Mouse (Mus musculus): ENCODE results near the gene Csf2rb2. TPM values are rescaled to one million over a fixed set of nuclear protein-coding genes. Genes with fewer than 3 reads are reported as not detected.
"Not testable (repeated sequence)": the region's sequence is repeated elsewhere in the genome, so short reads cannot be mapped to it uniquely, and the experiment has no call there.

Csf2rb2 gene
- polyA plus RNA-seq, 1 experiment from 2014 or later: 0.33 TPM

DNA sequence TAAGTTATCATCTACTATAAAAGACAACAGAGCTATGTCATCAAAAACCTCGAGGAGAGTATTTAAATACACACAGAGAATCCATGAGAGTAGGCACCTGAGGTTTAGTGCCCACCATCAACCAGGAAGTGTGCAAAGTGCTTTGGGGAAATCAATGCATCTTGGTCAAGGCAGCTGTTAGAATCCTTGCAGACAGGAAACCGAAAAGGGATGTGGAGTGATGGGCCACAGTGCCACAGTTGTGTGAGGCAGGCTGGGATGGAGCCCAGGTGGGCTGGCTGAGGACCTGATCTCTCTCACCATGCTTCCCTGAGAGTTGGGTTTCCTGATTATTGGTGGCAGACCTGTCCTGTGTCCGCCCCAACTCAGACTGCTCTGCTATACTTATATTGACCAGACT lies 5.9 kb downstream of the Csf2rb2 start:
- Histone ChIP-seq H3K4me3 (replicated peaks; ENCODE audit: low read length) (no peak overlapping the region), H3K9ac (no peak overlapping the region), H3K4me1 (replicated peaks; ENCODE audit: control insufficient read depth, insufficient read depth, low read length) (no peaks in the 10 kb centered on the region), H3K27ac (no peak overlapping the region), H3K9me3 (ENCODE audit: control insufficient read depth, low read length) (no peaks in the 10 kb centered on the region), H3K27me3 (ENCODE audit: control insufficient read depth, insufficient read depth, low read length) (no peaks in the 10 kb centered on the region), H3K36me3 (replicated peaks; ENCODE audit: control insufficient read depth, insufficient read depth) (no peaks in the 10 kb centered on the region), H3K4me2 (replicated peaks) (no peak overlapping the region)
- DNase-seq (ENCODE audit: low spot score): no peak
- ATAC-seq (ENCODE audit: low FRiP score): no peak
- 79% methylated on average over 3 of the region's 3 CpGs for WGBS

DNA sequence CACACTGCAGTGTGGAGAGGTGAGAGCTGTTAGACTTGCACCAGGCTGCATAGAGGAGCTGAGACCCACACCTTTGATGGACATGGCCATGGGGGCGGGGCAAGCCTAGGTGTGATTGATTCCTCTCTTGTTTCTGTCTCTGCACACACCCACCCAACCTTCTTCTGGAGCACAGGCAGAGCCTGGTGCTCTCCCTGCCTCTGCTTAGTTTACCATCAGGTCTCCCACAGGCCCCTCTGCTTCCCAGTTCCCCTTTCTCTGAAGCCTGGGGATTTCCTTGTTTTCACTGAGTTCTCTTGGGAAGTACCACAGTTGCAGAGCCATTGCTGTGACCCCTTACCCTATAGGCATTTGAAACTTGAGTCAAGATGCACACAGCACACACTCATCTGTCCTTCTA lies 7.0 kb downstream of the Csf2rb2 start:
- Histone ChIP-seq H3K27me3 (ENCODE audit: control insufficient read depth, insufficient read depth, low read length) (no peaks in the 10 kb centered on the region), H3K27ac (no peak overlapping the region), H3K36me3 (replicated peaks; ENCODE audit: control insufficient read depth, insufficient read depth) (no peaks in the 10 kb centered on the region), H3K4me3 (replicated peaks; ENCODE audit: low read length) (no peak overlapping the region), H3K9ac (no peak overlapping the region), H3K4me2 (replicated peaks) (no peak overlapping the region), H3K9me3 (ENCODE audit: control insufficient read depth, low read length) (no peaks in the 10 kb centered on the region), H3K4me1 (replicated peaks; ENCODE audit: control insufficient read depth, insufficient read depth, low read length) (no peaks in the 10 kb centered on the region)
- 95% methylated on average over 1 of the region's 1 CpGs for WGBS
- ATAC-seq (ENCODE audit: low FRiP score): no peak
- DNase-seq (ENCODE audit: low spot score): no peak

DNA sequence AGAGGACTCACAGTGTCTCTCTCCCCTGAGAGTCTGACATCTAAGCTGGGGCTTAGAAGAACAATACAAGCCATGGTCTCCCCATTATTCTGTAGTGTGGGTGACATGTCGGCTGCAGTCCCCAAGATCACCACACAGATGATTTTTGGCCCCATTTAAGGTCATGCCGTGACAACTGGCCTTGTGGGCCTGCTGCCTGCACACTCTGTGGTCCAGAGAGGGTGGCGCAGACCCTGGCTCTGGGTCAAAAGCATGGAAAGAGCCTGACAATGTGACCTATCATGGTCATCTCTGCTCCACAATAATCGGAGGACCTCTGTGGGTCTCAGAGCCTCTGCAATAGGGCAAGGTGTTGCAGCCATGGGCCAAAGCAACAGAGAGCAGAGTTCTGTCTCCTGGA lies 11.8 kb downstream of the Csf2rb2 start:
- WGBS: 89% methylated on average over 4 of the region's 4 CpGs
- no peaks in the 10 kb centered on the region for H3K36me3 ChIP-seq (replicated peaks; ENCODE audit: control insufficient read depth, insufficient read depth)
- H3K27ac ChIP-seq: no peak overlapping the region
- no peak overlapping the region for H3K4me2 ChIP-seq (replicated peaks)
- H3K9me3 ChIP-seq (ENCODE audit: control insufficient read depth, low read length): no peaks in the 10 kb centered on the region
- peaks cover 4% of the 10 kb centered on the region; the same call in 1 of the 2 replicates for H3K4me1 ChIP-seq (replicated peaks; ENCODE audit: control insufficient read depth, insufficient read depth, low read length)
- H3K9ac ChIP-seq: no peak overlapping the region
- ATAC-seq (ENCODE audit: low FRiP score) (no peak), DNase-seq (ENCODE audit: low spot score) (no peak)
- no peak overlapping the region for H3K4me3 ChIP-seq (replicated peaks; ENCODE audit: low read length)
- H3K27me3 ChIP-seq (ENCODE audit: control insufficient read depth, insufficient read depth, low read length): no peaks in the 10 kb centered on the region

DNA sequence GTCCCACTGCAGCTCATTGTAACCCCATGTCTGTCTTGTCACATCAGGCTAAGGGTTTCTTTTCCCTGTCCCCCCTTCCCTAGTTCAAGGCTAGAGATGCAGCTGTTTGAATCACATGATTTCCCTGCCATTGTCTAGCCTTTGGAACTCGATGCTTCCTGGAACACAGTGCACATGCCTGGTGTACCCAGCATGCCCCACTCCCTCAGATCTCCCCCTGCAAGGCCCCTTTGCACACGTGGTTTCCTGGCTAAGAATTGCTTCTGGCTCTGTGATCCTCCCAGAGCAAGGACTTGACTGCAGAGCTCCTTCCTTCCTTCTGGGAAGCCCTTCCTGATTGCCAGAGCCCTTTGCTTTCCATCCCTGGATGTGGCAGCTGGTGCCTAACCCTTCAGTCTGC lies 12.3 kb downstream of the Csf2rb2 start:
- H3K4me3 ChIP-seq (replicated peaks; ENCODE audit: low read length); H3K27me3 ChIP-seq (ENCODE audit: control insufficient read depth, insufficient read depth, low read length); H3K4me1 ChIP-seq (replicated peaks; ENCODE audit: control insufficient read depth, insufficient read depth, low read length); H3K27ac ChIP-seq; H3K36me3 ChIP-seq (replicated peaks; ENCODE audit: control insufficient read depth, insufficient read depth); H3K9me3 ChIP-seq (ENCODE audit: control insufficient read depth, low read length); ATAC-seq (ENCODE audit: low FRiP score); H3K9ac ChIP-seq; H3K4me2 ChIP-seq (replicated peaks); DNase-seq (ENCODE audit: low spot score): not testable (repeated sequence)
- WGBS: 8% methylated on average over 2 of the region's 2 CpGs

DNA sequence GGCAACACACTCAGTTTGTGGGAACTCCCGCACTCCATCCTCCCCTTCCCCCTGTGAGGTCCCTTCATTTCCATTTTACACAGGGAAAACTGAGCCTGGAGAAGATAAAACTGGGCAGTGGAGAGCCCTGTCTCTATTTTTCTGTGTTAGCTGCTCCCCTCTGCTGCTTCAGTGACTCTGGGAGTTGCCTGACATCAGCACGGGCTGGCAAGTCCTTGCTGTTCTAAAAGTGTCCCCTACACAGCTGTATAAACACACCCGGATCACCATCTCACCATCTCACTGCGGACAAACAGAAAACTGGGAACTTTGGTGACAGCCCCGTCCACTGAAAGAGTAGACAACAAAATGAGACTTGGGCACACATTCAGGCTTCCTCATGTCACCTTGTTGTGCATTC lies 15.7 kb downstream of the Csf2rb2 start:
- DNase-seq (ENCODE audit: low spot score); H3K4me1 ChIP-seq (replicated peaks; ENCODE audit: control insufficient read depth, insufficient read depth, low read length); H3K4me2 ChIP-seq (replicated peaks); H3K27me3 ChIP-seq (ENCODE audit: control insufficient read depth, insufficient read depth, low read length); H3K4me3 ChIP-seq (replicated peaks; ENCODE audit: low read length); ATAC-seq (ENCODE audit: low FRiP score); H3K27ac ChIP-seq; H3K36me3 ChIP-seq (replicated peaks; ENCODE audit: control insufficient read depth, insufficient read depth); H3K9ac ChIP-seq; H3K9me3 ChIP-seq (ENCODE audit: control insufficient read depth, low read length): not testable (repeated sequence)
- 75% methylated on average over 5 of the region's 5 CpGs for WGBS

DNA sequence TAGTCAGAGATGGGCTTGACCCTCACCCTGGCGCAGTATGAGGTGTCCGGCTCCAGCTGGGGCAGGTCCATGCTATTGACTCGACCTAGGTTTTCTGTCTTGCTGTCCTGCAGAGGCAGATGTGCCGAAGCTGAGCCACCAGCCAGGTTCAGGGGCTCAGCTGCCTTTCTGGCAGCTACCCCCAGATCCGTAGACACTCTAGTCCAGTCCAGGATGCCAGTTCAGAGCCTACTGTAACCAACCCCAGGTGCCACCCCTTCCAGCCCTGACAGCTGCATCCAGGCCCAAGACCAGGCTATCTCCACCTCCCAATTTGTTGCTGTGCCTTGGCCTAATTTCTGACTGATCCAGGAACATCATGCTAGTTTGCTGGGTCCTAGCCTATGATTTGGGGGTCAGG lies 17.6 kb downstream of the Csf2rb2 start:
- no peaks in the 10 kb centered on the region for H3K36me3 ChIP-seq (replicated peaks; ENCODE audit: control insufficient read depth, insufficient read depth)
- no peak overlapping the region for H3K4me3 ChIP-seq (replicated peaks; ENCODE audit: low read length)
- peaks cover 3% of the 10 kb centered on the region; the same call in 1 of the 2 replicates for H3K4me1 ChIP-seq (replicated peaks; ENCODE audit: control insufficient read depth, insufficient read depth, low read length)
- H3K4me2 ChIP-seq (replicated peaks): no peak overlapping the region
- H3K9me3 ChIP-seq (ENCODE audit: control insufficient read depth, low read length): no peaks in the 10 kb centered on the region
- ATAC-seq (ENCODE audit: low FRiP score) (no peak), DNase-seq (ENCODE audit: low spot score) (no peak)
- no peak overlapping the region for H3K9ac ChIP-seq
- no peak overlapping the region for H3K27ac ChIP-seq
- no peaks in the 10 kb centered on the region for H3K27me3 ChIP-seq (ENCODE audit: control insufficient read depth, insufficient read depth, low read length)
- 89% methylated on average over 5 of the region's 5 CpGs for WGBS

DNA sequence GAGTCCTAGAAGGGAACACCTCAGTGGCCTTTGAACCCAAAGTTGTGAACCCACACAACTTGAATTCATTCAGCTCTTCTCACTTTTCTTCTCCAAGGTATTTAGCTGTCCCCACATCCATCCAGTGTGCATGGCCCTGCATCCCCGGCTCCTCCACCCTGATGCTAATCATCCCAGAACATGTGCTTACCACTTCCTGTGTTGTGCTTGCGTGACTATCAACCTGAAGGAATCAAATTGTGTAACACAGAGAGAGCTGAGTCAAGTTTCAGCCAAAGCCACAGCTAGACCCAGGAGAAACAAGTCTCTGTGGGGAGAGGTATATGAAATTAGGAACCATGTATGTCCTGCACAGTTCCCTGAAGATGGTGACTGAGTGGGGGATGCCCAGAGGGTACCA lies 27.2 kb downstream of the Csf2rb2 start:
- H3K9ac ChIP-seq: no peak overlapping the region
- no peak for DNase-seq (ENCODE audit: low spot score)
- WGBS: 87% methylated on average over 2 of the region's 2 CpGs

DNA sequence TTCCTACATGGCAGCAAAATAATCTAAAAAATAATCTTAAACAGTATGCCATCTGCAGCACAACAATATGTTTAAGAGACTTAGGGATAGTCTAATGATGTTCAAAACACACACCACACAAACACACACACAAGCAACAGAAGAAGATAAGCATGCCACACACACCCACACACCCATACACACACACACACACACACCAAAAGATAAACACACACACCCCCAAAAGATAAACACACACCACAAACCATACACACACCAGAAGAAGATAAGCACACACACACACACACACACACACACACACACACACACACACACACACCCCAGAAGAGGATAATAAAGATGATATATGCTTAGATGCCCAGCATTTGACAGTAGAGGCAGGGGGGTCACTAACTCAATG lies 34.3 kb downstream of the Csf2rb2 start:
- ATAC-seq (ENCODE audit: low FRiP score) (no peak), DNase-seq (ENCODE audit: low spot score) (no peak)
- Histone ChIP-seq H3K9me3 (ENCODE audit: control insufficient read depth, low read length) (0 out of 2 replicates have a peak, but pooled peaks cover 5% of the 10 kb centered on the region), H3K27ac (no peak overlapping the region), H3K27me3 (ENCODE audit: control insufficient read depth, insufficient read depth, low read length) (no peaks in the 10 kb centered on the region), H3K36me3 (replicated peaks; ENCODE audit: control insufficient read depth, insufficient read depth) (no peaks in the 10 kb centered on the region), H3K4me1 (replicated peaks; ENCODE audit: control insufficient read depth, insufficient read depth, low read length) (no peaks in the 10 kb centered on the region), H3K9ac (no peak overlapping the region), H3K4me2 (replicated peaks) (no peak overlapping the region), H3K4me3 (replicated peaks; ENCODE audit: low read length) (no peak overlapping the region)

More for the DNA sequence above, 27.2 kb downstream of the Csf2rb2 start:
- ATAC-seq (ENCODE audit: low FRiP score): no peak
- Histone ChIP-seq H3K4me2 (replicated peaks) (no peak overlapping the region), H3K36me3 (replicated peaks; ENCODE audit: control insufficient read depth, insufficient read depth) (no peaks in the 10 kb centered on the region), H3K27ac (no peak overlapping the region), H3K9me3 (ENCODE audit: control insufficient read depth, low read length) (no peaks in the 10 kb centered on the region), H3K4me1 (replicated peaks; ENCODE audit: control insufficient read depth, insufficient read depth, low read length) (no peaks in the 10 kb centered on the region), H3K4me3 (replicated peaks; ENCODE audit: low read length) (no peak overlapping the region), H3K27me3 (ENCODE audit: control insufficient read depth, insufficient read depth, low read length) (no peaks in the 10 kb centered on the region)

DNA sequence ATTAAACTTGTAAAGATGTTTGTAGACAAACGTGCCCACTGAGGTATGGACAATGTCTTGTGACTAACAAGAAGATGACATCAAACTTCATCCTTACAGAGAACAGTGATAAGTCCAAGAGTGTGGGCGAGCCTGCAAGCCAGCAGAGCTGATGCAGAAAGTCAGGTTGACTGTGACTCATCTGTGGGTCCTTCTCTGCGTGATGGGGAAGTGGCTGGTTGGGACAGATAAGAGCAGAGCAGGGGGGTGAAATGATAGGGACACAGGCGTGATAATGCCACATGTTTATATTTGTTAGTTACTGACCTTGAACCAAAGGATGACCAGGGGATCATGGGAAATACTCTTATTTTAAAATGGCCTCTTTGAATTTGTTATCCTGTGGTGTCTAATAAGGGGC lies 37.7 kb downstream of the Csf2rb2 start:
- no peaks in the 10 kb centered on the region for H3K27me3 ChIP-seq (ENCODE audit: control insufficient read depth, insufficient read depth, low read length)
- no peak overlapping the region for H3K4me2 ChIP-seq (replicated peaks)
- H3K4me3 ChIP-seq (replicated peaks; ENCODE audit: low read length): no peak overlapping the region
- no peaks in the 10 kb centered on the region for H3K4me1 ChIP-seq (replicated peaks; ENCODE audit: control insufficient read depth, insufficient read depth, low read length)
- ATAC-seq (ENCODE audit: low FRiP score) (no peak), DNase-seq (ENCODE audit: low spot score) (no peak)
- WGBS: 72% methylated on average over 4 of the region's 4 CpGs
- no peak overlapping the region for H3K9ac ChIP-seq
- 0 out of 2 replicates have a peak, but pooled peaks cover 5% of the 10 kb centered on the region for H3K9me3 ChIP-seq (ENCODE audit: control insufficient read depth, low read length)
- H3K36me3 ChIP-seq (replicated peaks; ENCODE audit: control insufficient read depth, insufficient read depth): no peaks in the 10 kb centered on the region
- H3K27ac ChIP-seq: no peak overlapping the region

DNA sequence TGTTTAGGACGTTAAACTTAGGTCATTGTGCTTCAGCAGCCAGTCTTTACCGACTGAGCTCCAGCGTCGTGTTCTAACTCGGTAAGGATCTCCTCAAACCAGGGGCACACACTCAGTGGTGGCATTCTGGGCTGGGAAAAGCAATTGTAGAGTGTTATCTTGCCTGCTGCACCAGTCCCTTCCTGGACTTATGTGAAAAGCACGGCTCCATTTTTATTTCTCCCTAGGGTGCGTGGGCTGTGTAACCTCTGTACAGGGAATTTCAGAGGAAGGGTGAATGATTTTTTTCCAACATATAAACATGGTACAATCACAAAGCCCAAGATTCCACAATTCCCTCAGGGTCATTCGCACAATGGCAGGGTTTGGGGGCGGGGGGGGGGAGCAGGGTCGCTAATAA lies 38.1 kb downstream of the Csf2rb2 start:
- DNase-seq (ENCODE audit: low spot score): no peak
- H3K9ac ChIP-seq: no peak overlapping the region
- H3K4me1 ChIP-seq (replicated peaks; ENCODE audit: control insufficient read depth, insufficient read depth, low read length): no peaks in the 10 kb centered on the region
- no peak overlapping the region for H3K27ac ChIP-seq
- no peak for ATAC-seq (ENCODE audit: low FRiP score)
- H3K27me3 ChIP-seq (ENCODE audit: control insufficient read depth, insufficient read depth, low read length): no peaks in the 10 kb centered on the region
- H3K36me3 ChIP-seq (replicated peaks; ENCODE audit: control insufficient read depth, insufficient read depth): no peaks in the 10 kb centered on the region
- 83% methylated on average over 10 of the region's 10 CpGs for WGBS
- H3K9me3 ChIP-seq (ENCODE audit: control insufficient read depth, low read length): 0 out of 2 replicates have a peak, but pooled peaks cover 5% of the 10 kb centered on the region
- H3K4me2 ChIP-seq (replicated peaks): no peak overlapping the region
- H3K4me3 ChIP-seq (replicated peaks; ENCODE audit: low read length): no peak overlapping the region

Measured in hindbrain, embryonic 14.5 days (tissue).